Mouse (Mus musculus) liver, embryonic 16.5 days (tissue): ENCODE data around the gene Myh3. TPM values are rescaled to one million over a fixed set of nuclear protein-coding genes. Genes with fewer than 3 reads are reported as not detected.

Experiments
- ATAC-seq: fragments of 200-750 bp; cut with Nextera tagmentation; 2 replicates; pipeline ENCODE4 v1.8.0; 2017; ENCODE audit warnings: low read depth, mild to moderate bottlenecking, moderate number of reproducible peaks, moderate library complexity
- H3K27ac ChIP-seq: fragments of 300-500 bp; sonication (generic); 2 replicates; pipeline ENCODE4 v1.5.1; 2014; ENCODE audit warnings: mild to moderate bottlenecking, low read length
- H3K27me3 ChIP-seq: fragments of 300-500 bp; sonication (generic); 2 replicates; pipeline ENCODE4 v1.6.1; 2014; ENCODE audit warnings: low read depth, low read length, mixed read lengths; ENCODE audit not compliant: control insufficient read depth, insufficient read depth
- H3K36me3 ChIP-seq: fragments of 300-500 bp; sonication (generic); 2 replicates; pipeline ENCODE4 v1.6.1; 2014; ENCODE audit warnings: mild to moderate bottlenecking; ENCODE audit not compliant: control insufficient read depth, insufficient read depth
- H3K4me1 ChIP-seq: fragments of 300-500 bp; sonication (generic); 2 replicates; pipeline ENCODE4 v1.6.1; 2014; ENCODE audit warnings: low read depth, low read length, mixed read lengths; ENCODE audit not compliant: control insufficient read depth
- H3K4me2 ChIP-seq: fragments of 300-500 bp; sonication (generic); 2 replicates; pipeline ENCODE4 v1.6.1; 2014; ENCODE audit warnings: low read depth, low read length, mixed read lengths
- H3K4me3 ChIP-seq: fragments of 300-500 bp; sonication (generic); 2 replicates; pipeline ENCODE4 v1.5.1; 2014; ENCODE audit warnings: low read depth, mild to moderate bottlenecking, low read length
- H3K9ac ChIP-seq: fragments of 300-500 bp; sonication (generic); 2 replicates; pipeline ENCODE4 v1.6.1; 2014; ENCODE audit warnings: low read depth, low read length
- H3K9me3 ChIP-seq: fragments of 300-500 bp; sonication (generic); replicated peaks from 2 replicates; pipeline ENCODE4 v1.6.1; 2016; ENCODE audit warnings: low read length; ENCODE audit not compliant: control insufficient read depth
- WGBS: fragments of 180-500 bp; shearing (Covaris S2); extraction: QIAGEN DNeasy Blood & Tissue Kit; methylation state at CpG from one replicate; pipeline ENCODE4 v1.1.7; 2014; ENCODE audit not compliant: insufficient replicate concordance; 5-methylcytosine and 5-hydroxymethylcytosine counted together
- polyA plus RNA-seq: library from polyadenylated mRNA; unstranded; fragments of >200 nt; fragmentation: Nextera tagmentation; extraction: Ambion mirVana; gene quantifications from 2 replicates; pipeline ENCODE4 v1.2.1, GENCODE M21; 2015

Gene Myh3
- polyA plus RNA-seq, 1 experiment from 2014 or later = 7.0 TPM

- H3K27ac ChIP-seq = peak overlapping the region; percentile 52; the same call in 1 of the 2 replicates
- H3K4me3 ChIP-seq = no peak overlapping the region
These were observed 33.1 kb upstream of the Myh3 start for GRCm38 (mm10) chr11:67044959-67045358.

DNA sequence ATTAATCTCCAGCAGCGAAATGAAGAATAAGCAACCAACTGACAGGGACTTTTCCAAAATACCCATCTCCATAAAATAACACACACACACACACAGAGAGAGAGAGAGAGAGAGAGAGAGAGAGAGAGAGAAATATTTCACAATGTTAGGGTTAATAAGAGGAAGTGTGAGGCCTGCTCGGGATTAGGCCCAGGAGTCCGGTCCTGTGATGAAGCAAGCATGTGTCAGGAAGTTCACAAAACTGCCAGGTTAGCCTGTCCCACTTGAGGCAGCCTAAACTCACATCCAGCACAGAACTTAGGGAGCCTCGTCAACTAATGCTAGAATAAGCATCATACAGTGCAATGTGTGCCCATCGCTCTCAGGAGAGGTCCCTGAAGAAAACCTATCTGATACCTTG, 30.9 kb upstream of the Myh3 start:
- no peaks in the 10 kb centered on the region for H3K36me3 ChIP-seq
- no peaks in the 10 kb centered on the region for H3K9me3 ChIP-seq
- H3K4me3 ChIP-seq = no peak overlapping the region
- no peak for ATAC-seq
- H3K27me3 ChIP-seq = no peaks in the 10 kb centered on the region
- no peak overlapping the region for H3K9ac ChIP-seq
- 63% methylated on average over 5 of the region's 5 CpGs for WGBS
- no peak overlapping the region for H3K27ac ChIP-seq
- H3K4me1 ChIP-seq = peaks cover 7% of the 10 kb centered on the region
- H3K4me2 ChIP-seq = no peak overlapping the region

More at GRCm38 (mm10) chr11:67044959-67045358, 33.1 kb upstream of the Myh3 start:
- 58% methylated on average over 6 of the region's 6 CpGs for WGBS
- Histone ChIP-seq H3K36me3 (peaks cover 5% of the 10 kb centered on the region), H3K4me2 (no peak overlapping the region), H3K9ac (no peak overlapping the region), H3K27me3 (no peaks in the 10 kb centered on the region), H3K9me3 (no peaks in the 10 kb centered on the region), H3K4me1 (peaks cover 3% of the 10 kb centered on the region; the same call in 1 of the 2 replicates)
- peak; percentile 88 for ATAC-seq

- 75% methylated on average over 8 of the region's 8 CpGs for WGBS
- Histone ChIP-seq H3K4me3 (no peak overlapping the region), H3K36me3 (no peaks in the 10 kb centered on the region), H3K27ac (no peak overlapping the region), H3K27me3 (no peaks in the 10 kb centered on the region), H3K4me1 (peaks cover 9% of the 10 kb centered on the region), H3K4me2 (no peak overlapping the region), H3K9me3 (no peaks in the 10 kb centered on the region), H3K9ac (no peak overlapping the region)
- no peak for ATAC-seq
These were observed 29.6 kb upstream of the Myh3 start for GRCm38 (mm10) chr11:67048496-67048895.

GRCm38 (mm10) chr11:67049256-67049655, 28.8 kb upstream of the Myh3 start:
- H3K4me3 ChIP-seq = no peak overlapping the region
- H3K9me3 ChIP-seq = no peaks in the 10 kb centered on the region
- no peak overlapping the region for H3K27ac ChIP-seq
- no peaks in the 10 kb centered on the region for H3K36me3 ChIP-seq
- ATAC-seq = no peak
- peaks cover 12% of the 10 kb centered on the region for H3K4me1 ChIP-seq
- no peak overlapping the region for H3K9ac ChIP-seq
- 73% methylated on average over 3 of the region's 3 CpGs for WGBS
- H3K27me3 ChIP-seq = no peaks in the 10 kb centered on the region
- H3K4me2 ChIP-seq = no peak overlapping the region

- H3K36me3 ChIP-seq = peaks cover 6% of the 10 kb centered on the region; the same call in 1 of the 2 replicates
- WGBS = 12% methylated on average over 16 of the region's 16 CpGs
- peak overlapping the region; percentile 82 for H3K4me2 ChIP-seq
- H3K4me3 ChIP-seq = peak overlapping the region; percentile 94
- ATAC-seq = peak; percentile 47; the same call in 1 of the 2 replicates
- no peaks in the 10 kb centered on the region for H3K9me3 ChIP-seq
- H3K4me1 ChIP-seq = peaks cover 12% of the 10 kb centered on the region
- peak overlapping the region; percentile 76 for H3K27ac ChIP-seq
- no peaks in the 10 kb centered on the region for H3K27me3 ChIP-seq
- H3K9ac ChIP-seq = peak overlapping the region; percentile 85
These were observed 26.3 kb upstream of the Myh3 start for GRCm38 (mm10) chr11:67051676-67052320.

GRCm38 (mm10) chr11:67052321-67052952, 25.7 kb upstream of the Myh3 start, which contains the start of the genes Adprm and Sco1:
Adprm (minus strand) TSS chr11:67052594.
Sco1 (plus strand) TSS chr11:67052670.
- no peaks in the 10 kb centered on the region for H3K27me3 ChIP-seq
- H3K9ac ChIP-seq = peak within 1 kb of the TSS; percentile 85
- ATAC-seq = peak; percentile 96
- whole genome bisulfite sequencing = under 1% methylated on average over 50 of the region's 50 CpGs
- peak within 1 kb of the TSS; percentile 94 for H3K4me3 ChIP-seq
- peak within 1 kb of the TSS; percentile 76 for H3K27ac ChIP-seq
- H3K4me1 ChIP-seq = peaks cover 12% of the 10 kb centered on the region
- peak within 1 kb of the TSS; percentile 82 for H3K4me2 ChIP-seq
- no peaks in the 10 kb centered on the region for H3K9me3 ChIP-seq
- peaks cover 7% of the 10 kb centered on the region; the same call in 1 of the 2 replicates for H3K36me3 ChIP-seq

DNA sequence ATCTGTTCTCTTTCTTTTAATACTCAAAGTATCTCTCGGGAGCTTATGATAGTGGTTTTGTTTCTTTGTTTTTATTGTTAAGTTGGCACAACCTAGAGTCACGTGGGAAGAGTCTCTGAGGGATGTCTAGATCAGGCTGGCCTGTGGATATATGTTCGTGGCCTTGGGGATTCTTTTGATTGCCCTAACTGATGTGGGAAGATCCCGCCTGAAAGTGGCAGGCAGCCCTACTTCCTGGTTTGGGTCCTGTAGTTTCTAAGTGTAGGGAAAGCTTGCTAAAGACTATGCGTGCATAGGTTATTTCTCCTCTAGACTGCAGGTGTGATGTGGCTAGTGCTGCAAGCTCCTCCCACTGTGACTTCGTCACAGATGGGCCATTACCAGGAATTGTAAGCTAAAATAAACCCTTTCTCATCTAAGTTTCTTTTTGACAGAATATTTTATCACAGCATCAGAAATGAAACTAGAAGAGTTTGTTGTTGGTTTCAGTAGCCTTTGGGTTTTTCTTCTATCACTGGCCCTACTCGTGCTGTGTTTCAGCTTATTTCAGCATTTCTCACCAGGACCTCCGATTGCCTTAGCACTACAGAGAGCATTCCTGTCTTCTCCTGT, 23.2 kb upstream of the Myh3 start:
- Histone ChIP-seq H3K36me3 (peaks cover 14% of the 10 kb centered on the region), H3K27ac (no peak overlapping the region), H3K9ac (no peak overlapping the region), H3K4me2 (no peak overlapping the region), H3K27me3 (no peaks in the 10 kb centered on the region), H3K4me3 (no peak overlapping the region), H3K4me1 (peaks cover 12% of the 10 kb centered on the region), H3K9me3 (no peaks in the 10 kb centered on the region)
- no peak for ATAC-seq
- WGBS = 68% methylated on average over 8 of the region's 8 CpGs

DNA sequence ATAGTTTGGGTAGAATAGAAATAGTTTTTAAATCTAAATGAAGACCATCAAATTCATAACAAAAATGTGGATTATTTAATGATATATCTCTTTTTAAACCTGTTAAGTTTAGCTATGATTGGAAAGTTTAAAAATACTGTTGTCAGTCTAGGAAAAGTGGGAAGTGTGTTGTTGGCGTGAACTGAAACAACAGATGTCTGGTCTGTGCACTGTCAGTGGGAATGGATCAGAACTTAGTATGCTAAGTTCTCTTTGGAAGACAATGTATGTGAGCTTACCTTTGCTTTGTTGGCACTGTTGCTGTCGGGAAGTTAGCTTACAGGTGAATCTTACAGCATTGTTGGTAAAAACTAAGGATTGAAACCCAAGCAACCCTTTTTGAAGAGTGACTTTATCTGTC, 16.8 kb upstream of the Myh3 start:
- H3K36me3 ChIP-seq = peaks cover 23% of the 10 kb centered on the region
- H3K4me3 ChIP-seq = no peak overlapping the region
- no peak overlapping the region for H3K9ac ChIP-seq
- no peak for ATAC-seq
- WGBS = 67% methylated on average over 2 of the region's 2 CpGs
- H3K4me2 ChIP-seq = no peak overlapping the region
- no peak overlapping the region for H3K27ac ChIP-seq
- no peaks in the 10 kb centered on the region for H3K9me3 ChIP-seq
- H3K27me3 ChIP-seq = no peaks in the 10 kb centered on the region
- no peaks in the 10 kb centered on the region for H3K4me1 ChIP-seq

GRCm38 (mm10) chr11:67062726-67063125, 15.4 kb upstream of the Myh3 start:
- ATAC-seq = no peak
- Histone ChIP-seq H3K4me3 (no peak overlapping the region), H3K36me3 (peaks cover 17% of the 10 kb centered on the region)

More at GRCm38 (mm10) chr11:67062726-67063125, 15.4 kb upstream of the Myh3 start:
- Histone ChIP-seq H3K9ac (no peak overlapping the region), H3K4me1 (no peaks in the 10 kb centered on the region), H3K27ac (no peak overlapping the region), H3K9me3 (no peaks in the 10 kb centered on the region), H3K27me3 (no peaks in the 10 kb centered on the region), H3K4me2 (no peak overlapping the region)
- 79% methylated on average over 3 of the region's 3 CpGs for WGBS
